Mouse (Mus musculus) lung, adult 2 months (tissue): ENCODE data around the gene Wee1.

Source experiments
- CTCF ChIP-seq: fragments of 200-500 bp; IDR thresholded peaks from 2 replicates; pipeline ENCODE4 v1.5.1; 2011; ENCODE audit warnings: mild to moderate bottlenecking, low read length, control low read depth; ENCODE audit not compliant: insufficient read depth
- POLR2A ChIP-seq: fragments of 200-500 bp; IDR thresholded peaks from 2 replicates; pipeline ENCODE4 v1.6.1; 2011; ENCODE audit warnings: low read depth, mild to moderate bottlenecking, control low read depth, low read length, borderline replicate concordance; ENCODE audit errors: extremely low read depth

DNA sequence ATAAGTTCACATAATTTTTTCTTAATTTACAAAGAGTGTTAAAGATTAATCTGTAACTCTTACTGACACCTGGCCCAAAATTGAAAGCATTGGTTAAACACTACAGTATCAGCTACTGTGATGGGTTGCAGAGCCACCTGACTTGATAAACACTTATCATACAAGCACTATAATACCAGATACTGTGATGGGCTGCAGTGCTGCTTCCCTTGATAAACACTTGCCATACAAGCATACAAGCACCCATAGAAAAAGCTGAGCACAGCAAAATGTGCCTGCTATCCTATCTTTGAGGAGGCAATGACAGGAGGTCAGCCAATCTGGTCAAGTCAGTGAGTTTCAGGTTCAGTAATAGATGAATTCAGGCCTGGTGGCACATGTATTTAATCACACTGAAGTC, 36.6 kb upstream of the Wee1 start:
- TF ChIP-seq CTCF (no peak), POLR2A (no peak)
